Mouse (Mus musculus) embryonic facial prominence, embryonic 14.5 days (tissue): ENCODE data around the gene Aqp5. TPM values are rescaled to one million over a fixed set of nuclear protein-coding genes. Genes with fewer than 3 reads are reported as not detected.

Source experiments
- ATAC-seq: fragments of 200-750 bp; cut with Nextera tagmentation; 2 replicates; pipeline ENCODE4 v1.8.0; 2017; ENCODE audit warnings: low read depth, moderate number of reproducible peaks, moderate TSS enrichment
- DNase-seq: peaks from one replicate; pipeline ENCODE4 v3.0.0-alpha.2; 2015; ENCODE audit warnings: low spot score
- H3K27ac ChIP-seq: fragments of 300-500 bp; sonication (generic); replicated peaks from 2 replicates; pipeline ENCODE4 v1.5.1; 2014; ENCODE audit warnings: low read depth, mild to moderate bottlenecking, low read length, moderate library complexity
- H3K27me3 ChIP-seq: fragments of 300-500 bp; sonication (generic); replicated peaks from 2 replicates; pipeline ENCODE4 v1.6.1; 2014; ENCODE audit warnings: low read length; ENCODE audit not compliant: control insufficient read depth, insufficient read depth
- H3K36me3 ChIP-seq: fragments of 300-500 bp; sonication (generic); 2 replicates; pipeline ENCODE4 v1.6.1; 2014; ENCODE audit warnings: low read length, mixed read lengths; ENCODE audit not compliant: control insufficient read depth, insufficient read depth
- H3K4me1 ChIP-seq: fragments of 300-500 bp; sonication (generic); 2 replicates; pipeline ENCODE4 v1.6.1; 2014; ENCODE audit warnings: antibody characterized with exemption, low read length; ENCODE audit not compliant: control insufficient read depth, insufficient read depth
- H3K4me2 ChIP-seq: fragments of 300-500 bp; sonication (generic); 2 replicates; pipeline ENCODE4 v1.6.1; 2014; ENCODE audit warnings: low read depth, mild to moderate bottlenecking, low read length, moderate library complexity, mixed read lengths
- H3K4me3 ChIP-seq: fragments of 300-500 bp; sonication (generic); 2 replicates; pipeline ENCODE4 v1.5.1; 2014; ENCODE audit warnings: low read depth, mild to moderate bottlenecking, low read length
- H3K9ac ChIP-seq: fragments of 300-500 bp; sonication (generic); 2 replicates; pipeline ENCODE4 v1.6.1; 2014; ENCODE audit warnings: low read depth, mild to moderate bottlenecking, low read length, moderate library complexity, mixed read lengths
- H3K9me3 ChIP-seq: fragments of 300-500 bp; sonication (generic); 2 replicates; pipeline ENCODE4 v1.6.1; 2016; ENCODE audit warnings: low read length; ENCODE audit not compliant: control insufficient read depth
- WGBS: fragments of 180-500 bp; shearing (Covaris S2); extraction: QIAGEN DNeasy Blood & Tissue Kit; methylation state at CpG from one replicate; pipeline ENCODE4 v1.1.7; 2014; 5-methylcytosine and 5-hydroxymethylcytosine counted together
- polyA plus RNA-seq: library from polyadenylated mRNA; unstranded; fragments of >200 nt; fragmentation: Nextera tagmentation; extraction: Ambion mirVana; gene quantifications from 2 replicates; pipeline ENCODE4 v1.2.1, GENCODE M21; 2014

Gene Aqp5
- polyA plus RNA-seq, 1 experiment from 2014 or later, result 2.9 TPM

DNA sequence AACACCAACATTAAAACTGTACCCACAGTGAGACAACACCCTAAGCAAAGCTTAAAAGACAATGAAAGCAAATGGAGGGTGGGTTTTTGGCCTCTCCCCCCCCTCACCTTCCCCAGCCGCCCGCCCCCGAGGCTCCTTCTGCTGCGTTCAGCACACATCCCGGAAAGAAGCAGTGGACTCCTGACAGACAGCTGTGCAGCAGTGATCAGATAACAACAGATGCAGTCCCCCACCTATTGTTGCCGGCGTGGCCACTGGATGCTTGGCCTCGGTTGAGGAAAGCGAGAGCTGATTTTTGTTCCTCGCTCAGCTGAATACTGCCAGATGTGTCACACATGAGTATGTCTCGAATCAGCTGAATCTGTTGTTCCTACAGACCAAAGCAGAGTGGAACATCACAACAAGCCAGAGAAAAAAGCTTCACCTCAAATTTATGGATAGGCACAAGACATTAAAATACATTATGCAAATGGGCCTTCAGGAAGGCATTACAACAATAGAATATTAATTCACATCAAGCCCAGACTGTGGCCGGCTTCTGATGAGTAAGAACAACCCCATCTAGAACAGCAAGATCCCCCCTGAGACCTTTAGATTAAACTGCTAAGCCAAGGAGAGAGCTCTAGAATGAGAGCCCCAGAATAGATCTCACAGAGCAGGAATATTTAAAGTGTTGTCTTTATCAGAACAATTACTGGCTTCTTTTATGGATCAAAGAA, 47.0 kb downstream of the Aqp5 start:
- no peaks in the 10 kb centered on the region for H3K27me3 ChIP-seq
- H3K27ac ChIP-seq, result no peak overlapping the region; the same call in 1 of the 2 replicates
- H3K36me3 ChIP-seq, result peaks cover 80% of the 10 kb centered on the region
- no peak overlapping the region for H3K4me2 ChIP-seq
- 71% methylated on average over 12 of the region's 12 CpGs for WGBS
- no peak overlapping the region for H3K4me3 ChIP-seq
- no peaks in the 10 kb centered on the region for H3K4me1 ChIP-seq
- H3K9ac ChIP-seq, result no peak overlapping the region
- no peak for ATAC-seq
- H3K9me3 ChIP-seq, result no peaks in the 10 kb centered on the region
- DNase-seq, result peak; percentile 44

DNA sequence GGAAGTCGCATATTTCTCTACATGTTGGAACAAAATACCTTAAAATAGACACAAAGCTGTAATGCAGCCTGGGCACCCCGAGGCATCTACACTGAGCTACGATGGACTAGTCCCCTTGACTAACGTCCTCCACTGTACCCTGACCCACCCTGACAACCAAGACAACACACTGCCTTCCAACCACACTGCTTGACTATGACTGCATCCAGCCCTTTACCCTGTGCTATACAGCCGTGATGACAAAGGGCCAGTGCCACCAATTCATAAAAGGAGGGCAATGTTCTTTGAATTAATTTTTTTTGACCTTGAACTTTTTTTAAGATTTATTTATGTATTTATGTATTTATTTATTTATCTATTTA, 47.5 kb downstream of the Aqp5 start:
- H3K4me2 ChIP-seq, result no peak overlapping the region
- H3K4me3 ChIP-seq, result no peak overlapping the region
- no peak overlapping the region for H3K27ac ChIP-seq
- no peak overlapping the region for H3K9ac ChIP-seq
- no peaks in the 10 kb centered on the region for H3K27me3 ChIP-seq
- H3K9me3 ChIP-seq, result no peaks in the 10 kb centered on the region
- DNase-seq, result no peak
- H3K36me3 ChIP-seq, result peaks cover 74% of the 10 kb centered on the region
- H3K4me1 ChIP-seq, result no peaks in the 10 kb centered on the region
- no peak for ATAC-seq
- WGBS, result 78% methylated on average over 5 of the region's 5 CpGs

DNA sequence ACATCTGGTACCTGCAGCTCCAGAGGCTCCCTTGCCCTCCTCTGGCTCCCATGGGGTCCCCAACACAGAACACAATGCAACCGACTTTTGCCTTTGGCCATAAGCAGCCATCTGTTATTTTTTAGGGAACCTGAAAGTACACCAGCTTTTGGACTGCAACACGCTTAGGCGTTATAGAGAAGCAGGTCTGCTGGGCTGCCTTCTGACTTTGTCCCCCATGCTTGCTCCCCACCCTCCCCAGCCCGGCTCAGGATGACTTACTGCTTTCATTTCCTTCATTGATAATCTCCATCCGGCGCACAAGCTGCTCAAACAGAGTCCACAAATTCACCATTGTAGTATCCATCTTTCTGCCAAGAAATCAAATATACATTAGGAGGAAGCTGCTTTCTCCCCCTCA, 52.0 kb downstream of the Aqp5 start:
- H3K27me3 ChIP-seq, result no peaks in the 10 kb centered on the region
- WGBS, result 69% methylated on average over 6 of the region's 6 CpGs
- H3K9me3 ChIP-seq, result no peaks in the 10 kb centered on the region
- H3K4me3 ChIP-seq, result no peak overlapping the region
- DNase-seq, result no peak
- peaks cover 32% of the 10 kb centered on the region for H3K36me3 ChIP-seq
- no peak overlapping the region for H3K27ac ChIP-seq
- H3K9ac ChIP-seq, result 0 out of 2 replicates have a peak overlapping the region, but pooled peaks have one; percentile 6
- H3K4me1 ChIP-seq, result peaks cover 4% of the 10 kb centered on the region; the same call in 1 of the 2 replicates
- no peak for ATAC-seq
- H3K4me2 ChIP-seq, result no peak overlapping the region

DNA sequence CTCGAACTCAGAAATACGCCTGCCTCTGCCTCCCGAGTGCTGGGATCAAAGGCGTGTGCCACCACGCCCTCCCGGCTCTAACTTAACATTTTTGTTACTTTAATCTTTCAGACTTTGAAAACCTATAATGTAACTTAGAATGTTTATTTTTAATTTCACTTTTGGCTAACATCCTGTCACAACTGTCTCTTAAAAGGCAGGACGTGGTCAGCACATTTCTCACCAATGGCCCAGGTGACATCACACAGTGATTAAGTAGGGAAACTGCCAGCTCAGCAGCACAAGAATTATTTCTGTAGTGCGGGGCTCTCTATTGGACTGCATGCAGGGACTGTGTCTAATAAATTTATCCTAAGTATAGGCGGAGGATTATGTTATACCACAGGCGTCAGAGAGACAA, 53.2 kb downstream of the Aqp5 start:
- no peaks in the 10 kb centered on the region for H3K27me3 ChIP-seq
- H3K27ac ChIP-seq, result 0 out of 2 replicates have a peak overlapping the region, but pooled peaks have one; percentile 8
- peaks cover 25% of the 10 kb centered on the region for H3K36me3 ChIP-seq
- 81% methylated on average over 10 of the region's 10 CpGs for WGBS
- ATAC-seq (no peak), DNase-seq (no peak)
- H3K9me3 ChIP-seq, result no peaks in the 10 kb centered on the region
- no peak overlapping the region for H3K4me2 ChIP-seq
- peaks cover 9% of the 10 kb centered on the region; the same call in 1 of the 2 replicates for H3K4me1 ChIP-seq
- H3K9ac ChIP-seq, result no peak overlapping the region
- no peak overlapping the region for H3K4me3 ChIP-seq

Other genes with a start within 250 kb of the Aqp5 start
- 18.5 and 21.5 TPM in 2 replicates for gene Fmnl3, start 220.3 kb upstream of the Aqp5 start, polyA plus RNA-seq
- gene Tmbim6, start 197.9 kb upstream of the Aqp5 start, polyA plus RNA-seq, result 300 and 310 TPM in 2 replicates
- 12.5 and 13.1 TPM in 2 replicates for gene Nckap5l, start 133.0 kb upstream of the Aqp5 start, polyA plus RNA-seq
- gene Bcdin3d, start 116.1 kb upstream of the Aqp5 start, polyA plus RNA-seq, result 10.8 and 12.9 TPM in 2 replicates
- 1.1 and 1.5 TPM in 2 replicates for gene Faim2, start 62.6 kb upstream of the Aqp5 start, polyA plus RNA-seq
- 0.11 TPM in 1 of 2 replicates, not detected in the other for gene Aqp2, start 11.7 kb upstream of the Aqp5 start, polyA plus RNA-seq
- gene Aqp6, start 10.6 kb downstream of the Aqp5 start, polyA plus RNA-seq, result not detected in 2 replicates
- gene Racgap1, start 60.9 kb downstream of the Aqp5 start, polyA plus RNA-seq, result 75.7 and 89.8 TPM in 2 replicates
- gene Asic1, start 79.6 kb downstream of the Aqp5 start, polyA plus RNA-seq, result 4.1 and 4.6 TPM in 2 replicates
- 27.9 and 35.6 TPM in 2 replicates for gene Smarcd1, start 111.3 kb downstream of the Aqp5 start, polyA plus RNA-seq
- gene Gm17349, start 114.7 kb downstream of the Aqp5 start, polyA plus RNA-seq, result not detected in 2 replicates
- gene Gpd1, start 126.7 kb downstream of the Aqp5 start, polyA plus RNA-seq, result 2.0 and 7.3 TPM in 2 replicates
- gene Cox14, start 134.8 kb downstream of the Aqp5 start, polyA plus RNA-seq, result 176 and 180 TPM in 2 replicates
- 70.3 and 81.1 TPM in 2 replicates for gene Cers5, start 182.1 kb downstream of the Aqp5 start, polyA plus RNA-seq